25 mouse cellular contexts compared by ENCODE assay signal in the genomic region with DNA sequence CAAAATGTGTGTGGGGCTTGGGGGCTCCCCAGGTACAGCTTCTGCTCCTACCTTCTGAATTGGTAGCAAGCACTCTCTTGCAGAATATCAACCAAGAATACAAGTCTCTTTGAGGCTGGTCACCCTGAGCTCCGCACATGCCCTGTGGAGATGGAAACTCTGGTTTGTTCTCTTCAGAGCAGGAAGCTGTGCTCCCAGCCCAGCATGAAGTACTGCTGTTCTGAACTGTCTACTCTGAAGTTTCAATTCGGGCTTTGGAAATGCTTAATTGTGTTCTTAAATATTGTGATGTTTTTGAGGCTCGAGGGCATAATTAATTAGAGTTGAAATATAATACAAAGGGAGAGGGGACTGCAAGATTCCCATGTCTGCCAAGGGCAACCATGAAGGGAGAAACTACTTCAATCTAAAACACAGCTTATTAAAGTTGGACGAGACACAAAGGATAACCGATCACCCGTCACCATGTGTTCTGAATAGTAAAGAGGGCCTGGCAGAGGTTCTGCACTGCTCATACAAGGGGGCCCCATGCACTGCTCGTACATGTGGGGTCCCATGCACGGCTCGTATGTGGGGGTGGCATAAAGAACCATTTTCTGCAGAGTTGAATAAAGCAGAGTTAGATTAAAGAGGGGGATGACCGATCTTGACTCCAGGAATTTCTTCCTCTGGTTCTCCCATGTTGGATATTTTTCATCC.
DNase-seq lines count a peak whose midpoint lies in the region; ATAC-seq and TF ChIP-seq lines count a peak whose summit lies in the region.
"Had no signal": no experiment of that assay in that cellular context is flagged by ENCODE, and none has a peak within 500 bp of the region (broad histone marks: within the 10 kb centered on the region; RNA-seq: fewer than 3 reads in every experiment).

No protein-coding gene starts in this region.

- H3K4me2 ChIP-seq in midbrain, embryonic 14.5 days (ENCODE audit: low read length), result no peak overlapping the region
- no peak overlapping the region for H3K4me2 ChIP-seq in forebrain, embryonic 16.5 days (ENCODE audit: low read length)
- H3K4me2 ChIP-seq in hindbrain, embryonic 16.5 days (ENCODE audit: low read length), result no peak overlapping the region
- no peak overlapping the region for H3K4me2 ChIP-seq in midbrain, postnatal 0 days (ENCODE audit: low read depth, low read length, poor library complexity, severe bottlenecking)
- H3K4me2 ChIP-seq: embryonic facial prominence, embryonic 13.5 days; heart, embryonic 12.5 days; limb, embryonic 12.5 days; liver, embryonic 12.5 days had no signal

- ATAC-seq in midbrain, embryonic 14.5 days (ENCODE audit: low FRiP score, low TSS enrichment), result no peak
- peak; percentile 72; the same call in 1 of the 2 replicates for ATAC-seq in forebrain, embryonic 16.5 days
- peak; percentile 70 for ATAC-seq in hindbrain, embryonic 16.5 days
- ATAC-seq in midbrain, postnatal 0 days (ENCODE audit: low FRiP score), result no peak
- no peak for ATAC-seq in inflammation-experienced regulatory T-cells, adult 6 months
- ATAC-seq: activated CD4-positive, CD25-positive, alpha-beta regulatory T cell, adult 4 months; liver, embryonic 12.5 days had no signal

- H3K27me3 ChIP-seq in midbrain, embryonic 10.5 days (ENCODE audit: low read depth, poor library complexity, severe bottlenecking), result no peaks in the 10 kb centered on the region
- H3K27me3 ChIP-seq in midbrain, embryonic 14.5 days (ENCODE audit: control insufficient read depth, insufficient read depth, low read length), result no peaks in the 10 kb centered on the region
- H3K27me3 ChIP-seq in forebrain, embryonic 16.5 days (replicated peaks; ENCODE audit: control insufficient read depth, insufficient read depth, low read length), result no peaks in the 10 kb centered on the region
- H3K27me3 ChIP-seq in hindbrain, embryonic 16.5 days (replicated peaks; ENCODE audit: control insufficient read depth, insufficient read depth, low read length), result no peaks in the 10 kb centered on the region
- no peaks in the 10 kb centered on the region for H3K27me3 ChIP-seq in midbrain, postnatal 0 days (ENCODE audit: insufficient read depth, low read length)
- no peaks in the 10 kb centered on the region for H3K27me3 ChIP-seq in thymus, adult 2 months (ENCODE audit: control insufficient read depth, insufficient read depth, low read length)
- H3K27me3 ChIP-seq: embryonic facial prominence, embryonic 13.5 days; heart, embryonic 12.5 days; limb, embryonic 12.5 days; liver, embryonic 12.5 days; megakaryocyte, embryonic 14.5 days had no signal

- no peak for TF ChIP-seq POLR2A in thymus, adult 2 months (IDR thresholded peaks at IDR 0.05; ENCODE audit: control insufficient read depth, extremely low read depth, insufficient read depth, low read length, poor library complexity)

- peak overlapping the region; percentile 55; the same call in 1 of the 2 replicates for H3K27ac ChIP-seq in midbrain, embryonic 10.5 days (replicated peaks)
- no peak overlapping the region for H3K27ac ChIP-seq in midbrain, embryonic 14.5 days (replicated peaks; ENCODE audit: low read depth, low read length)
- no peak overlapping the region for H3K27ac ChIP-seq in forebrain, embryonic 16.5 days (ENCODE audit: low read length)
- no peak overlapping the region for H3K27ac ChIP-seq in hindbrain, embryonic 16.5 days (ENCODE audit: low read depth, low read length)
- H3K27ac ChIP-seq in midbrain, postnatal 0 days (ENCODE audit: low read depth, low read length), result no peak overlapping the region
- H3K27ac ChIP-seq in thymus, adult 2 months (ENCODE audit: control insufficient read depth, insufficient read depth, low read length), result no peak overlapping the region
- H3K27ac ChIP-seq: embryonic facial prominence, embryonic 13.5 days; limb, embryonic 12.5 days; liver, embryonic 12.5 days had no signal

- H3K4me3 ChIP-seq in midbrain, embryonic 10.5 days, result no peak overlapping the region
- no peak overlapping the region for H3K4me3 ChIP-seq in midbrain, embryonic 14.5 days (replicated peaks; ENCODE audit: low read depth, low read length)
- H3K4me3 ChIP-seq in forebrain, embryonic 16.5 days (replicated peaks; ENCODE audit: low read length), result no peak overlapping the region
- H3K4me3 ChIP-seq in hindbrain, embryonic 16.5 days (ENCODE audit: low read length), result no peak overlapping the region
- H3K4me3 ChIP-seq in midbrain, postnatal 0 days (ENCODE audit: low read depth, low read length), result no peak overlapping the region
- no peak overlapping the region for H3K4me3 ChIP-seq in thymus, adult 2 months (ENCODE audit: control insufficient read depth, insufficient read depth, low read length)
- H3K4me3 ChIP-seq: embryonic facial prominence, embryonic 13.5 days; heart, embryonic 12.5 days; limb, embryonic 12.5 days; liver, embryonic 12.5 days; megakaryocyte, embryonic 14.5 days; myocyte had no signal

- no peaks in the 10 kb centered on the region for H3K36me3 ChIP-seq in midbrain, embryonic 10.5 days
- no peaks in the 10 kb centered on the region for H3K36me3 ChIP-seq in midbrain, embryonic 14.5 days (ENCODE audit: control insufficient read depth, insufficient read depth, low read length)
- H3K36me3 ChIP-seq in forebrain, embryonic 16.5 days (ENCODE audit: control insufficient read depth, insufficient read depth), result no peaks in the 10 kb centered on the region
- no peaks in the 10 kb centered on the region for H3K36me3 ChIP-seq in hindbrain, embryonic 16.5 days (ENCODE audit: control insufficient read depth, insufficient read depth, low read length)
- no peaks in the 10 kb centered on the region for H3K36me3 ChIP-seq in midbrain, postnatal 0 days (ENCODE audit: insufficient read depth, low read length)
- H3K36me3 ChIP-seq in thymus, adult 2 months (ENCODE audit: control insufficient read depth, insufficient read depth, low read length), result no peaks in the 10 kb centered on the region
- H3K36me3 ChIP-seq: embryonic facial prominence, embryonic 13.5 days; heart, embryonic 12.5 days; limb, embryonic 12.5 days; liver, embryonic 12.5 days had no signal

- WGBS in midbrain, embryonic 10.5 days, result 77% methylated on average over 10 of the region's 10 CpGs
- 49% methylated on average over 10 of the region's 10 CpGs for WGBS in midbrain, embryonic 14.5 days
- 14% methylated on average over 10 of the region's 10 CpGs for WGBS in forebrain, embryonic 16.5 days
- 36% methylated on average over 10 of the region's 10 CpGs for WGBS in hindbrain, embryonic 16.5 days
- 41% methylated on average over 10 of the region's 10 CpGs for WGBS in midbrain, postnatal 0 days
- 94% methylated on average over 10 of the region's 10 CpGs for WGBS in thymus, adult 2 months

- no peak for DNase-seq in midbrain, embryonic 10.5 days (ENCODE audit: low spot score)
- DNase-seq in midbrain, embryonic 14.5 days, result no peak
- DNase-seq in midbrain, postnatal 0 days (ENCODE audit: low spot score), result peak; percentile 35
- DNase-seq in thymus, adult 2 months, result no peak
- DNase-seq in left cerebral cortex, adult 11 months (ENCODE audit: low spot score), result no peak
- DNase-seq: adrenal gland, postnatal 10 days; cerebellum, adult 11 months; cerebellum, postnatal 14 days; heart, postnatal 14 days; kidney, adult 8-10 months; kidney, postnatal 14 days; layer of hippocampus, adult 9-11 months; lung, adult 2 months; thymus, postnatal 36 days had no signal

- H3K9ac ChIP-seq in midbrain, embryonic 14.5 days (replicated peaks; ENCODE audit: low read length), result no peak overlapping the region
- H3K9ac ChIP-seq in forebrain, embryonic 16.5 days (replicated peaks; ENCODE audit: low read depth, low read length), result no peak overlapping the region
- no peak overlapping the region for H3K9ac ChIP-seq in hindbrain, embryonic 16.5 days (ENCODE audit: low read depth, low read length)
- H3K9ac ChIP-seq in midbrain, postnatal 0 days (replicated peaks; ENCODE audit: low read length, poor library complexity, severe bottlenecking), result no peak overlapping the region
- H3K9ac ChIP-seq: embryonic facial prominence, embryonic 13.5 days; heart, embryonic 12.5 days; limb, embryonic 12.5 days; liver, embryonic 12.5 days had no signal

- H3K4me1 ChIP-seq in midbrain, embryonic 10.5 days, result peaks cover 7% of the 10 kb centered on the region
- peaks cover 12% of the 10 kb centered on the region for H3K4me1 ChIP-seq in midbrain, embryonic 14.5 days (ENCODE audit: control insufficient read depth, insufficient read depth, low read length)
- H3K4me1 ChIP-seq in forebrain, embryonic 16.5 days (replicated peaks; ENCODE audit: control insufficient read depth, insufficient read depth, low read length), result 0 out of 2 replicates have a peak, but pooled peaks cover 6% of the 10 kb centered on the region
- peaks cover 2% of the 10 kb centered on the region; the same call in 1 of the 2 replicates for H3K4me1 ChIP-seq in hindbrain, embryonic 16.5 days (ENCODE audit: control insufficient read depth, insufficient read depth, low read depth, low read length)
- peaks cover 3% of the 10 kb centered on the region; the same call in 1 of the 2 replicates for H3K4me1 ChIP-seq in midbrain, postnatal 0 days (ENCODE audit: insufficient read depth, low read length)
- no peaks in the 10 kb centered on the region for H3K4me1 ChIP-seq in thymus, adult 2 months (replicated peaks; ENCODE audit: control insufficient read depth, insufficient read depth, low read length)
- H3K4me1 ChIP-seq: heart, embryonic 12.5 days; liver, embryonic 12.5 days; megakaryocyte, embryonic 14.5 days had no signal

- TF ChIP-seq CTCF in midbrain, postnatal 0 days (IDR thresholded peaks at IDR 0.05), result no peak
- no peak for TF ChIP-seq CTCF in thymus, adult 2 months (IDR thresholded peaks at IDR 0.05; ENCODE audit: borderline replicate concordance, control insufficient read depth, extremely low read depth, insufficient read depth, low read length, poor library complexity)

- no peaks in the 10 kb centered on the region for H3K9me3 ChIP-seq in midbrain, embryonic 10.5 days (replicated peaks)
- no peaks in the 10 kb centered on the region for H3K9me3 ChIP-seq in midbrain, embryonic 14.5 days (ENCODE audit: control insufficient read depth, low read length)
- no peaks in the 10 kb centered on the region for H3K9me3 ChIP-seq in forebrain, embryonic 16.5 days (ENCODE audit: control insufficient read depth, low read length)
- H3K9me3 ChIP-seq in hindbrain, embryonic 16.5 days (ENCODE audit: control insufficient read depth, low read length), result no peaks in the 10 kb centered on the region
- H3K9me3 ChIP-seq in midbrain, postnatal 0 days (ENCODE audit: low read length), result no peaks in the 10 kb centered on the region
- H3K9me3 ChIP-seq: embryonic facial prominence, embryonic 13.5 days; G1E; heart, embryonic 12.5 days; limb, embryonic 12.5 days; liver, embryonic 12.5 days had no signal

Comparison
In these comparisons a context has a peak if more than half of its experiments do, and no peak if none do; other contexts are left out.
1. ATAC-seq: peak in forebrain, embryonic 16.5 days (single experiment) and hindbrain, embryonic 16.5 days (single experiment); none in midbrain, embryonic 14.5 days (single experiment), midbrain, postnatal 0 days (single experiment) and inflammation-experienced regulatory T-cells, adult 6 months (single experiment).